Mouse (Mus musculus) naive thymus-derived CD4-positive, alpha-beta T cell, adult 2 months (primary cell): ENCODE data around the gene Birc2.
"Not testable (repeated sequence)": the region's sequence is repeated elsewhere in the genome, so short reads cannot be mapped to it uniquely, and the experiment has no call there.

Source experiments
- DNase-seq: peaks from one replicate; pipeline ENCODE4 v3.0.0-alpha.2; 2011; ENCODE audit warnings: low read depth

Birc2 gene

GRCm38 (mm10) chr9:7836905-7837805, at the start of gene Birc2:
Gene Birc2, minus strand, starts transcription at chr9:7837064.
- peak; percentile 97 for DNase-seq

DNA sequence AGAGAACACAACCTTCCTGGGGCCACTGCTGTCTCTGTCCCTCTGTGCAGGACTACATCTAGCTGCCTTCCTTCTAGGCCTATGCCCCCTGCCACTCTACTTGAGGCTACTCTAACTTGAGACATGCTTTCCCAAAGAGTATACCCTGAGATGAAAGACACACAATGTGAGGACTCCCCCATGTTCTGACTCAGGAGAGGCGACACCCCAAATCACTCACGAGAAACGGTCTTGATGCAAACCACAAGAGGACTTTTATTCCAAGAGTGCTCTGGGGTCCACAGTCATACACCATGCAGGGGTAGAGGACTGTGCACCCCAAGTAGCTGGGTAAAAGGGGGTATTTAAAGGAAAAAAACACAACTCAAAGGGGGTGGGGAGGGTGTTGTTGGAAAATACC, 47.5 kb upstream of the Birc2 start:
- no peak for DNase-seq

DNA sequence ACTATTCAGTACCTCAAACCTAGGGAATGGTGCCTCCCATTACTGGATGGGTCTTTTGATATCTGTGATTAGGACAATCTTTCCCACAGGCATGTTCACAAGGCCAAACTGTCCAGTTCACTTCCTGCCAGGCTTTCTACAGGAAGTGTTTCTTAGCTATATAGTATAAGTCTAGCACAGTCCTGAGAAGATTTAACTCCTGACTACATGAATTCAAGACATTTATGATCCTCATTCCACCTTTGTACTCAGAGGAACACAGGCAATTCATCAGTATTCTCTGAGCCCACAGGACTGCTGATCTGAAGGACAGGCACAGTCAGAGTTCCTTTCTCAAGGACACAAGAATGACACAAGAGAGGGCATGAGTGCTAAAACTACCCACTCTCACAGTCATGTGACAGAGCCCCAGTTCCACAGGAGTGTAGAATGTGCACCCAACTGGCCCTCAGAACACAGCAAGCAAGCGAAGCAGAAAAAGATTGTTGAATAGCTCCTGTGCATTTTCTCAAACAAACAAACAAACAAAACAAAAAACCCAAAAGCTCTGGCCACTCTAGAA, 45.5 kb upstream of the Birc2 start:
- no peak for DNase-seq

GRCm38 (mm10) chr9:7873511-7874211, 36.8 kb upstream of the Birc2 start:
- peak; percentile 72 for DNase-seq

DNA sequence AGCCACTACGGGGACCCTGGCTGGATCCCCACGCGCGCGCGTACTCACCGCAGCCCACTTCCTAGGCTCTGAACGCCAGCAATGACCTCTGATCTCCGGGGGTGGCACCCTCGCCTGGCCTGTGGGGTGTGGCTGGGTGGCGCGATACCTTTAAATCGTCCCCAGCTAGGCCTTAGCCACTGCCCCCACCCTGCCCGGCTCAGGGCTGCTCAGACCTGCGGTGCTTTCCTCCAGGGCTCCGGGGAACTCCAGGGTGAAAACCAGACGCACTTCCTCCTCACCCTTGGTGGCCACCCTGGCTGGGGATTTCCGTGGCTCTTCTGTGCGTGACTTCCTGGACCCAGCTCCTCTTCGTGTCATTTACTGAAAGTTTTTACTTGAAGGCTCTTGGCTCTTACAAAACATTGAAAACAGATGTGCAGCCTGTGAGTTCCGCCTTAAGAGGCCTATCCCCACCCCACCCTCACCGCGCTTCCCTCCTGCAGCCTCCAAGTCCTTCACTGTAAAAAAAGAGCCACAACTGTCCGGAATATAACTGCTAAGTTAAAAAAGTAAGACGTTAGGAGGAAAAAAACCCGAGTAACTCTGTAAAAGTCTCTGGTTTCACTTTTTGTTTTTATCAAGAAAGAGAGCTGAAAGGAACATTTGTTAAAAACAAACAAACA, 36.0 kb upstream of the Birc2 start, which contains the start of gene Birc3:
Gene Birc3, minus strand, starts transcription at position 412 of the 665 bp plus-strand sequence.
- peak; percentile 96 for DNase-seq

GRCm38 (mm10) chr9:7872044-7872774, 35.3 kb upstream of the Birc2 start:
- DNase-seq: no peak

DNA sequence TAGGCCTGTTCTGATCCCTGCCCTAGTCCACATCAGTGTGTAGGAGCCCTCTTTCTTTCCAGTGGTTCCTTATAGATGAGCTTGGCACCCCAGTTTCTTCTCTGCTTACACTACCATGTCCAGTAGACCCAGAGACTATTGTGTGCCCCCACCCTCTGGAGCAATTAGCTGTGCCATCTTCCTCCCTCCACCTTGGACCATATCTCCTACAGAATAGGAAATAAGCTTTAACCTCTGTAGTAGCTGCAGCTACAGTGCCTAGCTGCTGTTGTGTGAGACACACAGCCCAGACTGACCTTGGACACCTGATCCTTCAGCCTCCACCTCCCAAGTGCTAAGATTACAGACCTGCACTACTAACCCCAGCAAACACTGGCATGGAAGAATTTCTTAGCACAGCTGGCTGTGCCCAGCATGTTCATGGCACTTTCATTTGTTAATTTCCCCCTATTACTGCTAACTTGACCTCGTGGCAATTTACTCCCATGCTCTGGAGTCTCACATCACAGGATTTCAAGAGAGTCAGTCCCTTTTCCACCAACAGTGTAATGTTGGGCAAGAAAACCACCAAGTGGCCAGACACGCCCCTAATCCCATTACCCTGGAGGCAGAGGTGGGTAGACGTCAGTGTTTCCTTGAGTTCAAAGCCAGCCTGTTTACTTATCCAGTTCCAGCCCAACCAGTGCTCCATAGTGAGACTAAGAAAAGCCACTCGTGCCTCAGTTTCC, 34.6 kb upstream of the Birc2 start:
- DNase-seq: peak; percentile 76

DNA sequence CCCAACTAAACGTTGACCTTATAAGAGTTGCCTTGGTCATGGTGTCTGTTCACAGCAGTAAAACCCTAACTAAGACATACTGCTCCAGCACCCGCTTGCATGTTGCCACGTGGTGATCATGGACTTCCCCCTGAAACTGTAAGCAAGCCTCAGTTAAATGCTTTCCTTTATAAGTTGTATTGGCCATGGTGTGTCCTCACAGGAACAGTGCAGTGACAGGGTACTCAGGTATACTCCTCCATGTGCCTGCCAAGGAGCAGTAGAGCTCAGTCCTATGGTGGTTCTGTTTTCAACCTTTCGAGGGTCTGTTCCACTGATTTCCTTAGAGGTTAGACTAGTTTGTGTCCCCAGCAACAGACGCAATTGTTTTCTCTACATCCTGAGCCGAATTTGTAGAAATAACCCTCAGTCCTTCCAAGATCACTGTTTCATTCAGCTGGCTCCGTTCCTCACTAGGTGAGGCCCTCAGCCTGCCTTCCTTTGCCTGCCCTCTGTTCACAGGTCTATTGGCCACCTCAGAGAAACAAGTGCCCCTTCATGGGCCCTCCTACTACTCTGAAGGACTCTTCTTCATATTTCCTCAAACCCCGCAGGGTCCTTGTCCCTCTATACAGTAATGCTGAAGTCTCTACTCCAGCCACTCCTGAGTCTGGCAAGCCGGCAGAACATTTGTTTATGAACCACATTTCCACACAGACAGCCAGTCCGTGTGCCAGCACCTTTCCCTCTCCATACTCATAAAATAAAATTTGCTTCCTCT, 33.9 kb upstream of the Birc2 start:
- peak; percentile 55 for DNase-seq

DNA sequence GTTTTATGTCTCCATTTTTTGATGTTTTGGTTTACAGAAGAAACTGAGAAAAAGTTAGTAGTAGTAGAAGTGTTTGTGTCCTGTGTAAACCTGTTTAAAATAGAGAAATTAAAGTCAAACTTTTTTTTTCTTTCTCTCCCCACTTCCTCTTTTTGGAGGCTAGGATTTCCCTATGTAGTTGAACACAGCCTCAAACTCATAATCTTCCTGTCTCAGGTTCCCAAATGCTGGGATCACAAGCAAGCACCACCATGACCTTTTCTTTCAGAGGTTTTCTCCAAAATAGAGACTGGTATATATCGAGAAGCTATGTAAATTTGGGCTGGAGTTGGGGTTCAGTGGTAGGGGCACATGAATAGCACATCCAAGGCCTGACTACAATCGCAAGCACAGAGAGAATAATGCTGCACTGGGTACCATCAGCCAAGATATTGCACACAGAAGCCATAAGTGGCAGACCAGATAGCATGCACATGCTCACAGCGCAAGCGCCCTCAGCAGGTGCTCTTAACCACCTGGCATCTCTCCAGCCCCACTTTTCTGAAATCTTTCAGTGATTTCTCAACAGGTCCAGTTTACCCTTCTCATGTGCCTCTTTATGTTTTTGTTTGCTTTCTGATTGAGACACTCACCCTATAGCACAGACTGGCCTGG, 32.1 kb upstream of the Birc2 start:
- DNase-seq: peak; percentile 66

- no peak for DNase-seq
These were observed 31.1 kb upstream of the Birc2 start for GRCm38 (mm10) chr9:7867981-7868380.

DNA sequence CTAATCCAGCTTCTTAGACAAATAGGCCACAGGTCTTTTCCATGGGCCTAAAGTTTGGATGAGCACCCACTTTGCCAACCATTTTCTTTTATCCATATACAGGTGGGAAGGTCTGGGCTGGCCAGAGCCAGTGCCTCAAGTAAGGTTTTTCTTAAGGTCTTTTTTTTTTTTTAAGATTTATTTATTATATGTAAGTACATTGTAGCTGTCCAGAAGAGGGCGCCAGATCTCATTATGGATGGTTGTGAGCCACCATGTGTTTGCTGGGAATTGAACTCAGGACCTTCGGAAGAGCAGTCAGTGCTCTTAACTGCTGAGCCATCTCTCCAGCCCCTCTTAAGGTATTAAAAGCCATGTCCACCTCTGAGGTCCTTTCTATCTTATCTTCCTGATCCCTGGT, 30.1 kb upstream of the Birc2 start:
- peak; percentile 63 for DNase-seq

- DNase-seq: no peak
These were observed 24.1 kb upstream of the Birc2 start for GRCm38 (mm10) chr9:7860976-7861375.

GRCm38 (mm10) chr9:7855912-7856311, 19.0 kb upstream of the Birc2 start:
- DNase-seq: no peak

DNA sequence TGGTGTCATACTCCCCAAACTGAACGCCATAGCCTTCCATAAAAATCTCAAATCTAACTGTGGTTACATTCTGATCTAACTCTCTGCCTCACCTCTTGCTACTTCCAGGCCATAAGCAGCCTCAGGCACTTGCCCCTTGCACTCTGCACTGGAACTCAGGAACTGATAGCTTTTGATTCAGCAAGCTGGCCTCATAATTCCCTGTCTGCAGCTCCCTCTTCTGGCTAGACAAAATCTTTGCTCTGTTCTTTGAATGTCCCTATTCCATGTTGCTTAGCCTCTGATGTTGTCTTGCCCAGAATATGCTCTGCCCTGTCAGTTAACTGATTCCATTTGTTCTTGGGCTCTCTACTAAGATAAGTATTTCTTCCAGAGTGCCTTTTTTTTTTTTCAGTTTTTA, 18.5 kb upstream of the Birc2 start:
- DNase-seq: peak; percentile 64

- DNase-seq: not testable (repeated sequence)
These were observed 17.3 kb upstream of the Birc2 start for GRCm38 (mm10) chr9:7854196-7854595.

DNA sequence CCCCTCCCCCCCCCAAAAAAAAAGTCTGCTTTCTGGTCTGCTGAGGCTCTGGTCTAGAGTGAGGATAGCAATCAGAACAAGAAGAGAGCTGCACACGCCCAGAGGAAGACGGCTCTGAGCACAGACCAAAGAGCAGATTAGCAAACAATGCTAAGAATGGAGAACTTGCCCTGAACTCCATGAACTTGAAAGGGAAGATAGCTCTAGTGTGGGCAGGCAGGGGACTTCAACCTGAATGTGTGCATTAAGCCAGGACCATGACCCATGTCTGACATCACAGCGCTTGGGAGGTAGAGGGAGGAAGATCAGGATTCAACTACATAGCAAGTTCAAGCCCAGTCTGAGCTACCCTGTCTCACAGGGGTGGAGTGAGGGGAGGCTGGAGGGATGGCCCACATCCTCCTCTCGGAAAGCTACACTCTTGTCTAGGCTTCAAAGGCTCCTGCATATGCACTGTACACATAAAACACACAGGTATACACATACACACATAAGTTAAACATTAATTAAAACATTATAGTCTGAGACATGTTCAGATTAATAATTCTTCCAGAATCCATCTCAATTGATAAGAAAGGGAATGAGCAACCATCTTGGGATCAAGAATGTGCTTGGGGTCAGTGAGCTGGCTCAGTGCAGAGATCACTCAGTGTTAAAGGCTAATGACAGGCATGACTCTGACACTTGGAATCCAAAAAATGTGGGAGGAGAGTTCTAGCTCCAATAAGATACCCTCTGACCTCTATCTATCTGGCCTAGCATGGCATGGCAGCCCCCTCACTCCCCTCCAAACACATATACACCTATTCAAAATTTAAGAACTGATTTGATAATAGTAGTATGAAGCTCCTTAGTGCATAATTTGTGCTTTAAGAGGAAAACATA, 15.7 kb upstream of the Birc2 start:
- DNase-seq: no peak

- DNase-seq: no peak
These were observed 15.0 kb upstream of the Birc2 start for GRCm38 (mm10) chr9:7851841-7852240.

- DNase-seq: no peak
These were observed 11.3 kb upstream of the Birc2 start for GRCm38 (mm10) chr9:7848191-7848590.
